Comparison of ENCODE assay signal across 8 mouse cellular contexts in genomic region chrX:144689859-144690181, GRCm38 (mm10). TPM values are rescaled to one million over a fixed set of nuclear protein-coding genes. Genes with fewer than 3 reads are reported as not detected.
DNase-seq lines count a peak whose midpoint lies in the region; ATAC-seq and TF ChIP-seq lines count a peak whose summit lies in the region.

No protein-coding gene starts in this region.

- peak; percentile 4 for DNase-seq in adrenal gland, postnatal 10 days
- no peak for DNase-seq in adrenal gland, postnatal 36 days
- DNase-seq in lung, embryonic 14.5 days, result peak; percentile 28
- no peak for DNase-seq in lung, postnatal 14 days
- peak; percentile 19 to 20 for DNase-seq in layer of hippocampus, postnatal 36 days
- no peak for DNase-seq in MN1 (ENCODE audit: low spot score)
- no peak for DNase-seq in cerebellum, adult 9-10 months

- ATAC-seq in lung, embryonic 14.5 days (ENCODE audit: insufficient read depth), result peak; percentile 45; the same call in 1 of the 2 replicates
- ATAC-seq in neural tube, embryonic 14.5 days (ENCODE audit: low read depth), result 0 out of 2 replicates have a peak, but pooled peaks have one; percentile 13

- TF ChIP-seq CTCF in lung, embryonic 14.5 days (IDR thresholded peaks at IDR 0.05; ENCODE audit: low read depth), result no peak

- no peaks in the 10 kb centered on the region for H3K4me1 ChIP-seq in lung, embryonic 14.5 days (ENCODE audit: insufficient read depth)
- H3K4me1 ChIP-seq in neural tube, embryonic 14.5 days (ENCODE audit: control insufficient read depth, insufficient read depth, low read length), result no peaks in the 10 kb centered on the region

- no peak overlapping the region for H3K27ac ChIP-seq in lung, embryonic 14.5 days (ENCODE audit: low read depth)
- H3K27ac ChIP-seq in neural tube, embryonic 14.5 days (ENCODE audit: low read depth, low read length), result no peak overlapping the region

- no peak overlapping the region for H3K9ac ChIP-seq in lung, embryonic 14.5 days
- no peak overlapping the region for H3K9ac ChIP-seq in neural tube, embryonic 14.5 days (replicated peaks; ENCODE audit: low read depth, low read length)

- H3K4me3 ChIP-seq in lung, embryonic 14.5 days (ENCODE audit: low read depth, low read length), result no peak overlapping the region
- H3K4me3 ChIP-seq in neural tube, embryonic 14.5 days (ENCODE audit: low read depth, low read length), result peak overlapping the region; percentile 38; the same call in 1 of the 2 replicates

- no peaks in the 10 kb centered on the region for H3K9me3 ChIP-seq in lung, embryonic 14.5 days (ENCODE audit: low read depth, low read length)
- H3K9me3 ChIP-seq in neural tube, embryonic 14.5 days (ENCODE audit: control insufficient read depth, low read length), result no peaks in the 10 kb centered on the region

- 11% methylated on average over 7 of the region's 7 CpGs for WGBS in lung, embryonic 14.5 days
- 13% methylated on average over 7 of the region's 7 CpGs for WGBS in neural tube, embryonic 14.5 days

- H3K4me2 ChIP-seq in lung, embryonic 14.5 days, result peak overlapping the region; percentile 66
- H3K4me2 ChIP-seq in neural tube, embryonic 14.5 days (ENCODE audit: low read depth, low read length), result peak overlapping the region; percentile 52

- H3K36me3 ChIP-seq in lung, embryonic 14.5 days (ENCODE audit: insufficient read depth), result no peaks in the 10 kb centered on the region
- no peaks in the 10 kb centered on the region for H3K36me3 ChIP-seq in neural tube, embryonic 14.5 days (ENCODE audit: control insufficient read depth, insufficient read depth, low read length)

- H3K27me3 ChIP-seq in lung, embryonic 14.5 days (ENCODE audit: insufficient read depth, low read length), result peaks cover 15% of the 10 kb centered on the region
- no peaks in the 10 kb centered on the region for H3K27me3 ChIP-seq in neural tube, embryonic 14.5 days (ENCODE audit: control insufficient read depth, insufficient read depth, low read length)

RNA-seq across cellular contexts. Expression of gene Rtl4, which starts 1.1 kb away (rescaled TPM):
- total RNA-seq in adrenal gland, postnatal 10 days (2021), result 1 to 10 TPM; 1.9 to 2.0 TPM
- 1 to 10 TPM; 1.6 to 2.1 TPM for total RNA-seq in adrenal gland, postnatal 36 days (2021)
- polyA plus RNA-seq in lung, embryonic 14.5 days (2014; fragmentation: Nextera tagmentation; extraction: Ambion mirVana), result 0.07 and 0.12 TPM in 2 replicates
- 1 to 10 TPM; 2.5 to 3.4 TPM for total RNA-seq in layer of hippocampus, postnatal 36 days (2021)
- 1.1 and 2.2 TPM in 2 replicates for polyA plus RNA-seq in neural tube, embryonic 14.5 days (2014; fragmentation: Nextera tagmentation; extraction: Ambion mirVana)

RNA-seq across cellular contexts. Expression of gene Trpc5, which starts 1.8 kb away (rescaled TPM):
- total RNA-seq in adrenal gland, postnatal 10 days (2021), result 1 to 10 TPM in 1 of 2 experiments, under 1 TPM in 1; 0.87 to 1.8 TPM
- 1 to 10 TPM; 1.2 to 1.7 TPM for total RNA-seq in adrenal gland, postnatal 36 days (2021)
- 0.04 TPM in 1 of 2 replicates, not detected in the other for polyA plus RNA-seq in lung, embryonic 14.5 days (2014; fragmentation: Nextera tagmentation; extraction: Ambion mirVana)
- total RNA-seq in layer of hippocampus, postnatal 36 days (2021), result 10 to 100 TPM; 33.1 to 35.7 TPM
- polyA plus RNA-seq in neural tube, embryonic 14.5 days (2014; fragmentation: Nextera tagmentation; extraction: Ambion mirVana), result 4.3 and 5.9 TPM in 2 replicates

Comparison
In these comparisons a context has a peak if more than half of its experiments do, and no peak if none do; other contexts are left out.
1. DNase-seq: peak in adrenal gland, postnatal 10 days (single experiment), lung, embryonic 14.5 days (single experiment) and layer of hippocampus, postnatal 36 days (2 of 2); none in adrenal gland, postnatal 36 days (0 of 2), lung, postnatal 14 days (single experiment), MN1 (single experiment) and cerebellum, adult 9-10 months (single experiment).
2. RNA of gene Trpc5, which starts 1.8 kb away (total RNA-seq): 33.1 to 35.7 TPM in layer of hippocampus, postnatal 36 days; 0.87 to 1.8 TPM in adrenal gland, postnatal 10 days and 1.2 to 1.7 TPM in adrenal gland, postnatal 36 days; every median in the first group is over 10 times any median in the second.